Mouse (Mus musculus) induced T-regulatory cell, adult 2 months (primary cell): ENCODE data around the gene Prkn.

Experiments
- DNase-seq: peaks from one replicate; pipeline ENCODE4 v3.0.0-alpha.2; 2012; ENCODE audit warnings: low read depth

The Prkn gene

GRCm38 (mm10) chr17:11845506-11845905 is 1005.3 kb downstream of the Prkn start:
- DNase-seq, result peak; percentile 1

GRCm38 (mm10) chr17:11854571-11854970 is 1014.4 kb downstream of the Prkn start:
- no peak for DNase-seq

- DNase-seq, result no peak
Observed at GRCm38 (mm10) chr17:11858772-11859405, 1018.7 kb downstream of the Prkn start.

- DNase-seq, result no peak
Observed at GRCm38 (mm10) chr17:11861178-11861577, 1021.0 kb downstream of the Prkn start.

GRCm38 (mm10) chr17:11862360-11862759 is 1022.2 kb downstream of the Prkn start:
- no peak for DNase-seq

GRCm38 (mm10) chr17:11863017-11863416 is 1022.8 kb downstream of the Prkn start:
- DNase-seq, result no peak

GRCm38 (mm10) chr17:11866231-11866630 is 1026.0 kb downstream of the Prkn start:
- no peak for DNase-seq

- DNase-seq, result no peak
Observed at GRCm38 (mm10) chr17:11867334-11868095, 1027.3 kb downstream of the Prkn start.

- no peak for DNase-seq
Observed at GRCm38 (mm10) chr17:11870546-11870945, 1030.4 kb downstream of the Prkn start.

GRCm38 (mm10) chr17:11876240-11876639 is 1036.1 kb downstream of the Prkn start:
- DNase-seq, result no peak

GRCm38 (mm10) chr17:11881110-11881820 is 1041.1 kb downstream of the Prkn start:
- DNase-seq, result no peak

GRCm38 (mm10) chr17:11885601-11886000 is 1045.4 kb downstream of the Prkn start:
- DNase-seq, result no peak

- no peak for DNase-seq
Observed at GRCm38 (mm10) chr17:11886963-11887362, 1046.8 kb downstream of the Prkn start.

- DNase-seq, result no peak
Observed at GRCm38 (mm10) chr17:11887591-11888205, 1047.5 kb downstream of the Prkn start.

- no peak for DNase-seq
Observed at GRCm38 (mm10) chr17:11888806-11889205, 1048.6 kb downstream of the Prkn start.

GRCm38 (mm10) chr17:11900300-11900699 is 1060.1 kb downstream of the Prkn start:
- DNase-seq, result no peak

- DNase-seq, result no peak
Observed at GRCm38 (mm10) chr17:11901731-11902130, 1061.5 kb downstream of the Prkn start.

- DNase-seq, result peak; percentile 1
Observed at GRCm38 (mm10) chr17:11903001-11903400, 1062.8 kb downstream of the Prkn start.

- DNase-seq, result no peak
Observed at GRCm38 (mm10) chr17:11910668-11911398, 1070.6 kb downstream of the Prkn start.

GRCm38 (mm10) chr17:11912136-11912535 is 1072.0 kb downstream of the Prkn start:
- DNase-seq, result no peak

GRCm38 (mm10) chr17:11912872-11913365 is 1072.7 kb downstream of the Prkn start:
- no peak for DNase-seq

- DNase-seq, result no peak
Observed at GRCm38 (mm10) chr17:11913620-11914019, 1073.4 kb downstream of the Prkn start.
